17 mouse cellular contexts compared by ENCODE assay signal in the genomic region with DNA sequence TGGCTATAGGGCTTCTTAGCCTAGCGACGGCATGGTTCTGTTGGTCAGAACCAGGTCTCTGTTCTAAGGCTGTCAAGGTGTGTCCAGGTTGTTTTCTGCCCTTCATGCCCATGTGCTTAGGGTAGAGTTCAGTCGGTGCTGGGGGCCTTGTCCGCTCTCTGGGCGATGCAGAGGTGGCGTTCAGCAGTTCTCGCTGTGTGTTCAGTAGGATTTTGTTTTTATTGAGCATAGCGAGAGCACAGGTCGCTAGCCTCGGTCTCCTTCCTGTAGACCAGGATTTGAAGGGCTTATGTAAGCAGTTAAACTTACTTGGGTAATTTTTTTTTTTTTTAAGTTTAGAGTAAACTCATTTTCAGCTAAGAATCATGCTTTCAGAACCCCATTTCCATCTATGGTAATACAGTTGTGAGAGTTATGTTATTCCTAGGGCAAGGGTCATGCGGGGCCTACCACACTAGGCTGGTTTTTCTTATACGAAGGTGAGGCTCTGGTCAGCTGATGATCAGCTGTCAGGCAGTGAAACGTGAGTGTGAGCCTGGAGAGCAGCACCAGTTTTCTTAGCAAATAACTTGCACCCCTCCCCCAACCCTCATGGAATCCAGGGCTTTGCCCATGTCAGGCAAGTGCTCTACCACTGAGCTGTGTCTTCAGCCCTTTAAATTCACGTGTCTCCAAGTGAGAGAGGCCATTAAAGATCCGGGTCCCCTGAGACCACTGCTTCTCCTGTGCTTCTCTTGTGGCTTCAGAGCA. TPM values are rescaled to one million over a fixed set of nuclear protein-coding genes. Genes with fewer than 3 reads are reported as not detected.
A peak's percentile ranks its signal among the peaks of the same experiment; 100 is the strongest.
DNase-seq lines count a peak whose midpoint lies in the region; ATAC-seq lines count a peak whose summit lies in the region.
"Had no signal": no experiment of that assay in that cellular context is flagged by ENCODE, and none has a peak within 500 bp of the region (broad histone marks: within the 10 kb centered on the region; RNA-seq: fewer than 3 reads in every experiment).

No protein-coding gene starts in this region.

- no peaks in the 10 kb centered on the region for H3K27me3 ChIP-seq in heart, embryonic 13.5 days (replicated peaks)
- no peaks in the 10 kb centered on the region for H3K27me3 ChIP-seq in embryonic facial prominence, embryonic 11.5 days (ENCODE audit: control insufficient read depth, insufficient read depth, low read length)
- no peaks in the 10 kb centered on the region for H3K27me3 ChIP-seq in stomach, embryonic 15.5 days (replicated peaks)
- H3K27me3 ChIP-seq: limb, embryonic 13.5 days; lung, embryonic 15.5 days; midbrain, embryonic 13.5 days; neural tube, embryonic 12.5 days had no signal

- WGBS in heart, embryonic 13.5 days: 67% methylated on average over 15 of the region's 15 CpGs
- WGBS in embryonic facial prominence, embryonic 11.5 days: 74% methylated on average over 15 of the region's 15 CpGs
- 68% methylated on average over 15 of the region's 15 CpGs for WGBS in stomach, embryonic 15.5 days

- H3K9me3 ChIP-seq in heart, embryonic 13.5 days: no peaks in the 10 kb centered on the region
- no peaks in the 10 kb centered on the region for H3K9me3 ChIP-seq in embryonic facial prominence, embryonic 11.5 days (replicated peaks; ENCODE audit: control insufficient read depth, low read length)
- no peaks in the 10 kb centered on the region for H3K9me3 ChIP-seq in stomach, embryonic 15.5 days
- H3K9me3 ChIP-seq: limb, embryonic 13.5 days; lung, embryonic 15.5 days; midbrain, embryonic 13.5 days; neural tube, embryonic 12.5 days had no signal

- H3K36me3 ChIP-seq in heart, embryonic 13.5 days: peaks cover 23% of the 10 kb centered on the region
- no peaks in the 10 kb centered on the region for H3K36me3 ChIP-seq in embryonic facial prominence, embryonic 11.5 days (replicated peaks; ENCODE audit: control insufficient read depth, insufficient read depth, low read depth, low read length)
- 0 out of 2 replicates have a peak, but pooled peaks cover 9% of the 10 kb centered on the region for H3K36me3 ChIP-seq in stomach, embryonic 15.5 days

- H3K4me1 ChIP-seq in heart, embryonic 13.5 days: peaks cover 82% of the 10 kb centered on the region
- no peaks in the 10 kb centered on the region for H3K4me1 ChIP-seq in embryonic facial prominence, embryonic 11.5 days (ENCODE audit: control insufficient read depth, insufficient read depth, low read length)
- peaks cover 22% of the 10 kb centered on the region for H3K4me1 ChIP-seq in stomach, embryonic 15.5 days

- intact Hi-C loops in heart, postnatal 36 days (cut with DNase I): no loop called here

- ATAC-seq in heart, embryonic 13.5 days (ENCODE audit: extremely low read depth, insufficient number of reproducible peaks, low FRiP score, low TSS enrichment): no peak
- no peak for ATAC-seq in embryonic facial prominence, embryonic 11.5 days (replicated peaks; ENCODE audit: insufficient number of reproducible peaks, low FRiP score, low TSS enrichment, low read depth)
- ATAC-seq in stomach, embryonic 15.5 days (ENCODE audit: insufficient read depth, low FRiP score, low read depth): no peak
- ATAC-seq: forebrain, embryonic 14.5 days; midbrain, embryonic 13.5 days had no signal

- no peak for DNase-seq in heart, postnatal 36 days
- DNase-seq in embryonic facial prominence, embryonic 11.5 days (ENCODE audit: low spot score): peak; percentile 28
- peak; percentile 49 to 67 for DNase-seq in kidney, adult 8-10 months
- no peak for DNase-seq in frontal cortex, postnatal 25 days (ENCODE audit: low spot score in 2 of 2)
- DNase-seq in MN1 (ENCODE audit: low spot score): no peak
- DNase-seq: cerebellum, adult 2 months; gastrocnemius, postnatal 36 days; layer of hippocampus, postnatal 36 days; retina, postnatal 1 day; thymus, postnatal 4 days had no signal

- H3K9ac ChIP-seq in heart, embryonic 13.5 days: peak overlapping the region; percentile 58; the same call in 1 of the 2 replicates
- no peak overlapping the region for H3K9ac ChIP-seq in embryonic facial prominence, embryonic 11.5 days (replicated peaks; ENCODE audit: low read length)
- H3K9ac ChIP-seq in stomach, embryonic 15.5 days: no peak overlapping the region
- H3K9ac ChIP-seq: limb, embryonic 13.5 days; lung, embryonic 15.5 days; midbrain, embryonic 13.5 days; neural tube, embryonic 12.5 days had no signal

- H3K4me2 ChIP-seq in heart, embryonic 13.5 days: peak overlapping the region; percentile 1; the same call in 1 of the 2 replicates
- H3K4me2 ChIP-seq in embryonic facial prominence, embryonic 11.5 days (ENCODE audit: low read depth, low read length): no peak overlapping the region
- H3K4me2 ChIP-seq in stomach, embryonic 15.5 days: no peak overlapping the region
- H3K4me2 ChIP-seq: limb, embryonic 13.5 days; lung, embryonic 15.5 days; midbrain, embryonic 13.5 days; neural tube, embryonic 12.5 days had no signal

- no peak overlapping the region for H3K4me3 ChIP-seq in heart, embryonic 13.5 days
- H3K4me3 ChIP-seq in embryonic facial prominence, embryonic 11.5 days (ENCODE audit: low read depth, low read length): no peak overlapping the region
- no peak overlapping the region for H3K4me3 ChIP-seq in stomach, embryonic 15.5 days (replicated peaks)
- H3K4me3 ChIP-seq: limb, embryonic 13.5 days; lung, embryonic 15.5 days; midbrain, embryonic 13.5 days; neural tube, embryonic 12.5 days had no signal

- H3K27ac ChIP-seq in heart, embryonic 13.5 days (replicated peaks): peak overlapping the region; percentile 79
- H3K27ac ChIP-seq in embryonic facial prominence, embryonic 11.5 days (replicated peaks; ENCODE audit: low read depth, low read length): no peak overlapping the region
- H3K27ac ChIP-seq in stomach, embryonic 15.5 days: peak overlapping the region; percentile 16
- H3K27ac ChIP-seq: limb, embryonic 13.5 days; lung, embryonic 15.5 days; midbrain, embryonic 13.5 days; neural tube, embryonic 12.5 days had no signal

RNA-seq across cellular contexts. Expression of a gene that starts 5.0 kb away (rescaled TPM):
- 47.5 and 51.0 TPM in 2 replicates for polyA plus RNA-seq in heart, embryonic 13.5 days (2015; fragmentation: Nextera tagmentation; extraction: Ambion mirVana)
- total RNA-seq in heart, postnatal 36 days (2021): 100 to 1,000 TPM; 303 to 350 TPM
- 43.7 and 50.6 TPM in 2 replicates for polyA plus RNA-seq in embryonic facial prominence, embryonic 11.5 days (2014; fragmentation: Nextera tagmentation; extraction: Ambion mirVana)
- polyA plus RNA-seq in stomach, embryonic 15.5 days (2015; fragmentation: Nextera tagmentation; extraction: Ambion mirVana): 54.6 and 59.2 TPM in 2 replicates

RNA-seq across cellular contexts. Expression of a gene that starts 33.1 kb away (rescaled TPM):
- 0.09 TPM in 1 of 2 replicates, not detected in the other for polyA plus RNA-seq in heart, embryonic 13.5 days (2015; fragmentation: Nextera tagmentation; extraction: Ambion mirVana)
- under 1 TPM in 1 of 2 experiments, not detected in 1; 0.08 TPM for total RNA-seq in heart, postnatal 36 days (2021)
- 0.24 and 0.42 TPM in 2 replicates for polyA plus RNA-seq in embryonic facial prominence, embryonic 11.5 days (2014; fragmentation: Nextera tagmentation; extraction: Ambion mirVana)
- 0.08 and 0.10 TPM in 2 replicates for polyA plus RNA-seq in stomach, embryonic 15.5 days (2015; fragmentation: Nextera tagmentation; extraction: Ambion mirVana)
- total RNA-seq: gastrocnemius, postnatal 36 days had no signal
- polyA plus RNA-seq: lung, embryonic 15.5 days had no signal

Comparison
In these comparisons a context has a peak if more than half of its experiments do, and no peak if none do; other contexts are left out.
1. DNase-seq: peak in embryonic facial prominence, embryonic 11.5 days (single experiment) and kidney, adult 8-10 months (2 of 2); none in heart, postnatal 36 days (0 of 2), frontal cortex, postnatal 25 days (0 of 2) and MN1 (single experiment).